8 mouse cellular contexts compared by ENCODE assay signal in genomic region chr2:125782719-125783109, GRCm38 (mm10). TPM values are rescaled to one million over a fixed set of nuclear protein-coding genes. Genes with fewer than 3 reads are reported as not detected.
A peak's percentile ranks its signal among the peaks of the same experiment; 100 is the strongest.
DNase-seq lines count a peak whose midpoint lies in the region; ATAC-seq lines count a peak whose summit lies in the region.

Gene Secisbp2l, minus strand, starts transcription at chr2:125782870.

- H3K27me3 ChIP-seq in heart, embryonic 13.5 days (replicated peaks), result no peaks in the 10 kb centered on the region
- 0 out of 2 replicates have a peak, but pooled peaks cover 6% of the 10 kb centered on the region for H3K27me3 ChIP-seq in liver, embryonic 13.5 days
- H3K27me3 ChIP-seq in stomach, embryonic 16.5 days (ENCODE audit: control insufficient read depth, insufficient read depth, low read length), result no peaks in the 10 kb centered on the region

- peak; percentile 98 for ATAC-seq in erythroid progenitor cell, adult 5-6 weeks (replicated peaks; ENCODE audit: low FRiP score, poor library complexity, severe bottlenecking)
- ATAC-seq in heart, embryonic 13.5 days (ENCODE audit: extremely low read depth, insufficient number of reproducible peaks, low FRiP score, low TSS enrichment), result peak; percentile 90
- peak; percentile 99 for ATAC-seq in liver, embryonic 13.5 days (ENCODE audit: low read depth)
- peak; percentile 97 for ATAC-seq in stomach, embryonic 16.5 days (ENCODE audit: insufficient read depth, low FRiP score)

- H3K4me2 ChIP-seq in heart, embryonic 13.5 days, result peak within 1 kb of the TSS; percentile 86
- peak within 1 kb of the TSS; percentile 78 for H3K4me2 ChIP-seq in liver, embryonic 13.5 days
- peak within 1 kb of the TSS; percentile 77 for H3K4me2 ChIP-seq in stomach, embryonic 16.5 days (ENCODE audit: low read depth, low read length)

- peaks cover 34% of the 10 kb centered on the region for H3K4me1 ChIP-seq in heart, embryonic 13.5 days
- peaks cover 26% of the 10 kb centered on the region for H3K4me1 ChIP-seq in liver, embryonic 13.5 days (replicated peaks)
- H3K4me1 ChIP-seq in stomach, embryonic 16.5 days (ENCODE audit: control insufficient read depth, insufficient read depth, low read length), result peaks cover 8% of the 10 kb centered on the region

- under 1% methylated on average over 28 of the region's 28 CpGs for WGBS in heart, embryonic 13.5 days
- under 1% methylated on average over 26 of the region's 28 CpGs for WGBS in liver, embryonic 13.5 days (ENCODE audit: insufficient replicate concordance)
- under 1% methylated on average over 24 of the region's 28 CpGs for WGBS in stomach, embryonic 16.5 days

- peak; percentile 88 for DNase-seq in CD4-positive helper T cell, adult 2 months (ENCODE audit: low read depth, low spot score)
- peak; percentile 74 for DNase-seq in brain, embryonic 18.5 days (ENCODE audit: low read depth, low spot score)
- peak; percentile 97 for DNase-seq in kidney, postnatal 14 days
- peak; percentile 85 for DNase-seq in liver, embryonic 13.5 days
- peak; percentile 94 for DNase-seq in neural tube, embryonic 10.5 days (ENCODE audit: extremely low spot score, low spot score)

- H3K27ac ChIP-seq in heart, embryonic 13.5 days (replicated peaks), result peak within 1 kb of the TSS; percentile 83
- H3K27ac ChIP-seq in liver, embryonic 13.5 days, result peak within 1 kb of the TSS; percentile 76
- peak within 1 kb of the TSS; percentile 79 for H3K27ac ChIP-seq in stomach, embryonic 16.5 days (ENCODE audit: low read length)

- no peaks in the 10 kb centered on the region for H3K9me3 ChIP-seq in heart, embryonic 13.5 days
- H3K9me3 ChIP-seq in liver, embryonic 13.5 days (replicated peaks), result no peaks in the 10 kb centered on the region
- no peaks in the 10 kb centered on the region for H3K9me3 ChIP-seq in stomach, embryonic 16.5 days (replicated peaks; ENCODE audit: control insufficient read depth, low read length)

- H3K9ac ChIP-seq in heart, embryonic 13.5 days, result peak within 1 kb of the TSS; percentile 93
- H3K9ac ChIP-seq in liver, embryonic 13.5 days, result peak within 1 kb of the TSS; percentile 94
- H3K9ac ChIP-seq in stomach, embryonic 16.5 days (ENCODE audit: low read length), result peak within 1 kb of the TSS; percentile 96

- peak within 1 kb of the TSS; percentile 84 for H3K4me3 ChIP-seq in heart, embryonic 13.5 days
- H3K4me3 ChIP-seq in liver, embryonic 13.5 days (replicated peaks), result peak within 1 kb of the TSS; percentile 92
- H3K4me3 ChIP-seq in stomach, embryonic 16.5 days (replicated peaks; ENCODE audit: low read length), result peak within 1 kb of the TSS; percentile 94

- 0 out of 2 replicates have a peak, but pooled peaks cover 5% of the 10 kb centered on the region for H3K36me3 ChIP-seq in heart, embryonic 13.5 days
- H3K36me3 ChIP-seq in liver, embryonic 13.5 days, result 0 out of 2 replicates have a peak, but pooled peaks cover 3% of the 10 kb centered on the region
- H3K36me3 ChIP-seq in stomach, embryonic 16.5 days (ENCODE audit: control insufficient read depth, insufficient read depth, low read length), result no peaks in the 10 kb centered on the region

RNA-seq across cellular contexts. Expression of gene Secisbp2l, which starts in this region (rescaled TPM):
- total RNA-seq in erythroid progenitor cell, adult 5-6 weeks (2015; ENCODE audit: low replicate concordance), result 19.3 and 23.4 TPM in 2 replicates
- total RNA-seq in erythroid progenitor cell, adult 5-6 weeks (2017; ENCODE audit: low replicate concordance), result 35.2 and 43.1 TPM in 2 replicates
- polyA plus RNA-seq in heart, embryonic 13.5 days (2015; fragmentation: Nextera tagmentation; extraction: Ambion mirVana), result 11.1 and 11.2 TPM in 2 replicates
- 4.0 and 5.8 TPM in 2 replicates for polyA plus RNA-seq in liver, embryonic 13.5 days (2015; fragmentation: Nextera tagmentation; extraction: Ambion mirVana)
- 16.1 and 17.2 TPM in 2 replicates for polyA plus RNA-seq in stomach, embryonic 16.5 days (2015; fragmentation: Nextera tagmentation; extraction: Ambion mirVana)

Comparison
In these comparisons a context has a peak if more than half of its experiments do, and no peak if none do; other contexts are left out.
1. Peak in every context shown above with its lines: DNase-seq, ATAC-seq, H3K4me3 ChIP-seq and H3K27ac ChIP-seq.